Mouse (Mus musculus): ENCODE measurements at regions not wholly inside any gene's neighbourhood (a gene's known extent, or its start where the extent isn't known, plus 50 kb on each side); places are given as distances from the start of the nearest gene placed in this dataset.

DNA sequence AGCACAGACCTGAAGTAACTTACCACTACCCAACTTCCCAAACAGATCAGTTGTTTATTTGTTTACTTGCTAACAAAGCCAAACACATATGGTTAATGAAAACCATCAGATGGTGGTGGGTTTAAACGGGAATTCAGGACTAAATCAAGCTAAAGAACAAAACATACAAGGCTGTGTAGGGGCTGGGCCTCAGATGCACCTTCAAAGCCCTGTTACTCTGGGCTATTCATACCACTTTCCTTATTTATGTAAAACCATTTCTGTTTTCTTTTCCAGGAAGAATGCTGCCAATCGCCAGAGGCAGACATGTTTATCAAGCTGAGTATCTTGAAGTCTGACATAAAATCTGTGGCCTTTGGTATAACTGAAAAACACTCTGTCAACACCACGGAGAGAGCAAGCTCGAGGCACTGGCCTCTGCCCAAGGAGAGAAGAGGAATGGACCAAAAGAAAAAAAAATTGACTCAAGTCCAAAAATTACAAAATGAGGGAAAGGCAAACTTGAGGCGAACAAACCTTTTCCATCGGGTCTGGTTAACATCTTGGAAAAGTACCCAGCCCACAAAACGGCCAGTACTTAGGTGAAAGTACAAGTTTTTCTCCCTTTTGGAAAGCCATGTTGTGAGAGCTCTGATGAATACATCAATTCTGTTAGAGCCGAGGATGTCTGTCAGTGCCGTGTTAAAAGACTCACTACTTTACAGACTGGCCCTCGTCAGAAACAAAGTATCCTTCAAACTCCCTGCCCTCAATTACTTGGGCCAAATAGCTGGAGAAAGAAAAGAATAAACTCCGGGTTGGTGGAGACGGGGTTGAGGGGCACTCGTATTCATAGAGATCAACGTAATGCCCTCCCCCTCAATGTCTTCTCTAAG is 270.0 kb upstream of the Nfe2l3 start:
- H3K9ac ChIP-seq: no peak overlapping the region
- 0 out of 2 replicates have a peak, but pooled peaks cover 5% of the 10 kb centered on the region for H3K4me1 ChIP-seq
- no peaks in the 10 kb centered on the region for H3K27me3 ChIP-seq
- no peak overlapping the region for H3K4me2 ChIP-seq (replicated peaks)
- WGBS: 66% methylated on average over 14 of the region's 14 CpGs
- H3K4me3 ChIP-seq: no peak overlapping the region
- no peaks in the 10 kb centered on the region for H3K36me3 ChIP-seq
- ATAC-seq (ENCODE audit: low FRiP score): no peak
- peak overlapping the region; percentile 31; the same call in 1 of the 2 replicates for H3K27ac ChIP-seq
- no peaks in the 10 kb centered on the region for H3K9me3 ChIP-seq (replicated peaks)

DNA sequence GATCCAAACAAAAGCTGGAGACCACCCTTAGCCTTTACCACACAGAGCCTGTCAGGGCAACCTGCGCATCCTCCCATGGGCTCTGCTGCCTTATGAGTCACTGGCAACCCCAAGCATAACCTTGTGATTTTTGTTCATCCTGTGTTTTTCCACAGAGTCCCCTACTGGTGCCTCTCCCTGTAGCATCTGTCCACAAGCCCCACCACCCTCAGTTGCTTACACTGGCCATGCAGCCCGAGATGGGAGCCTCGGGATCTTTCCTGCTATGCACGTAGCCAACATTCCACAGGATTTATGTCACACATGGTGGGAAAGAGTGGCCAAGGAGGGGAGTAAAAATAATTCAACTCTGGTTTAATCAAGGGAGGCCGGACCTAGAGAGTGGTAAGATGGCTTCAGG is 269.2 kb upstream of the Nfe2l3 start:
- no peak overlapping the region for H3K9ac ChIP-seq
- H3K4me3 ChIP-seq: no peak overlapping the region
- no peaks in the 10 kb centered on the region for H3K9me3 ChIP-seq (replicated peaks)
- WGBS: 69% methylated on average over 5 of the region's 5 CpGs
- no peaks in the 10 kb centered on the region for H3K36me3 ChIP-seq
- no peaks in the 10 kb centered on the region for H3K27me3 ChIP-seq
- H3K4me2 ChIP-seq (replicated peaks): no peak overlapping the region
- no peak for ATAC-seq (ENCODE audit: low FRiP score)
- peak overlapping the region; percentile 31; the same call in 1 of the 2 replicates for H3K27ac ChIP-seq
- H3K4me1 ChIP-seq: peaks cover 7% of the 10 kb centered on the region; the same call in 1 of the 2 replicates

DNA sequence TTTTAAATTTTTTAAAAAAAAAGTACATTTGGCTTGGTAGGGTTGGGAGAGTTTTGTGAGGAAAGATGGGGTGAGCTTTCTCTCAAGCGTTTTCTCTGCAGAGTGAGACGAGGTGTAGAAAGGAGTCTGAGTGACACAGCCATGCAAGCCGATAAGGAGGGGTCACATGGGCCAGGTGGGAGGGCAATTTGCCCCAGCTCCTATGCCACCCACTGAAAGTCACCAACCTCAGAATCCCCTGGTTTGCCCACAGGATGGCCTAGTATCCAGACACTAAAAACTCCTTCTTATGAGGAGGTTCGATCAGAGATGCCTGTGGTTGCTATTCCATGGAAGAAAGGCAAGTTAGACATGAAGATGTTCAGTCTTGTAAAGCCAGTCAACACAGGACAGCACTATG is 268.6 kb upstream of the Nfe2l3 start:
- Histone ChIP-seq H3K9me3 (replicated peaks) (no peaks in the 10 kb centered on the region), H3K4me2 (replicated peaks) (no peak overlapping the region), H3K4me1 (peaks cover 13% of the 10 kb centered on the region), H3K36me3 (no peaks in the 10 kb centered on the region), H3K4me3 (no peak overlapping the region), H3K27me3 (no peaks in the 10 kb centered on the region), H3K9ac (no peak overlapping the region), H3K27ac (no peak overlapping the region)
- WGBS: 74% methylated on average over 4 of the region's 4 CpGs
- no peak for ATAC-seq (ENCODE audit: low FRiP score)

DNA sequence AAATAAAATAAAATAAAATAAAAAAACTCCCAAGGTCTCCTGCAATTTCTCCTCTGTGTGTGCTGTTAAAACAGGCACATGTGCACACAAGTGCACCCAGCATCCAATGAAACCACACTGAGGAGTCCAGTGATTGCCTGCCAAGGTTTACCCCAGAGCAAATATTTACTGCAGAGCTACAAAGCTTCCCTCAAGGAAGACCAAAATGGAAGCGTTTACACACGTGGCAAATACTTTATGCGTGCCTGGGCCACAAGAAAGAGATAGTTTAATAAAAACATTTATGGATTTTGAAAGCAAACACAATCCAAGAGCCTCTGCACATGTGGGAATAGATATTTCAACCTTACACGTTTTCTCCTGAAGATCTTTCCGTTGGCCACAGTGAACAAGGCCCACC is 265.4 kb upstream of the Nfe2l3 start:
- H3K36me3 ChIP-seq: no peaks in the 10 kb centered on the region
- no peak for ATAC-seq (ENCODE audit: low FRiP score)
- H3K9me3 ChIP-seq (replicated peaks): no peaks in the 10 kb centered on the region
- no peak overlapping the region for H3K4me3 ChIP-seq
- H3K9ac ChIP-seq: no peak overlapping the region
- WGBS: 72% methylated on average over 5 of the region's 5 CpGs
- H3K27me3 ChIP-seq: no peaks in the 10 kb centered on the region
- no peak overlapping the region for H3K27ac ChIP-seq
- H3K4me2 ChIP-seq (replicated peaks): no peak overlapping the region
- H3K4me1 ChIP-seq: peaks cover 24% of the 10 kb centered on the region

DNA sequence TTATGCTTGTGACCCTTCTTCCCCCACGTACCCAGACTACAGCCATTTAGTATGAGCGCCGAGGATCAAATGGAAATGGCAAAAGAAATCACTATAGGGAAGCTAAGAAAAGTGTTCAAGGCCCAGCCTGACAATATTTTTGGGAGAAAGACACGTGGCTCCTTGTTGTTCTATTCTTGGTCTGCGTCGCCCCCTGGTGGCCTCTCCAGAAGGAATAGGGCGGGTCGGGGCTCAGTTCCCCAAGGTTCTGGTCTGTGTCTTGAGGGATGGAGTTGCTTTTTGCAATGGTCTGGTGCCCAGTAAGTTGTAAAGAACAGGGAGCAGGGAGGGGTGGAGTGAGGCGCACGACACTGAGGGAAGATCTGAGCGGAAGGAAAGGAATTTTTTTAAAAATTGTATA is 264.4 kb upstream of the Nfe2l3 start:
- Histone ChIP-seq H3K9ac (peak overlapping the region; percentile 67; the same call in 1 of the 2 replicates), H3K27ac (peak overlapping the region; percentile 83), H3K4me2 (replicated peaks) (peak overlapping the region; percentile 66), H3K27me3 (no peaks in the 10 kb centered on the region), H3K36me3 (no peaks in the 10 kb centered on the region), H3K4me3 (no peak overlapping the region), H3K9me3 (replicated peaks) (no peaks in the 10 kb centered on the region), H3K4me1 (peaks cover 24% of the 10 kb centered on the region)
- ATAC-seq (ENCODE audit: low FRiP score): peak; percentile 38; the same call in 1 of the 2 replicates
- 2% methylated on average over 11 of the region's 11 CpGs for WGBS

DNA sequence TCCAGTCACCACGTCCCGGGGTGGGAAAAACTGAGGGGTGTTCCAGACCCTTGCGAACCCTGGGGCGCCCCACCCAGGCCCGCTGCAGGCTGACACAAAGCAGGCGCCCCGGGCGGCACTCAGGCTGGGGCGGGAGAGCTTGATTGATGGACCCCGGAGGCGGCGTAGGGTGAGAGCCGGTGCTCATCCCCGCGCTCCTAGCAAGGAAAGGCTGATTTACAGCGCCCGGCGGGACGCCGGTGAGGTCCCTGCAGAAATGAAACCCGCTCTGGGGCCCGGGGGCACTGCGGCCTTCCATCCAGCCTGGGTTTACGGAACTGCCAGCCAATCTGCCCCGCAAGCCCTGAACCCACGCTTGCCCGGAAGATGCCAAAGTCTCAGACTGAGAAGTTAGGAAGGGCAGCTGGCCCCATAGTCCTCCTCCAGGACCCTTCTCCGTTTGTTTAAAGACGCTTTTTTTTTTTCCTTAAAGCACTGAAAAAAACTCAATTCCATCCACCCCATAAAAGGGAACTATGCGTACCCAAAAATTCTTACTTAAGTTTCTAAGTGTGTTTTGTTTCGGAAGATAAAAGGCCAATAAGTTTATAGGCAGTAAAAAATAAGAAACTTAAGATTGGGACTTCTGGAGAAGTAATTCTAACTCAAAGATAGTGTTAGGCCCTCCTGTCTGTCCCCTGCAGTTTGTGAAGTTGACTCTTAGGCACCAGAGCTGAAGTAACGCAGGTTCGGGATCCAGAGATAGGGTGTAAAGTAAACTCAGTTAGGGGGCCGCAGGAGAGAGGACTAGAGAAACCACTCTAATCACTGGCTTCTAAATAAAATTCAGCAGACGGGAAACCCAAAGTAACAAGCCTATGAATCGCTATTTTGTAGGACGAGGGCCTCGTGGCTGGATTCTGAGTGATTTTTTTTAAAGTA is 263.4 kb upstream of the Nfe2l3 start:
- H3K9me3 ChIP-seq (replicated peaks): no peaks in the 10 kb centered on the region
- peaks cover 5% of the 10 kb centered on the region for H3K27me3 ChIP-seq
- H3K36me3 ChIP-seq: no peaks in the 10 kb centered on the region
- H3K9ac ChIP-seq: peak overlapping the region; percentile 67
- H3K4me1 ChIP-seq: peaks cover 31% of the 10 kb centered on the region
- peak overlapping the region; percentile 83 for H3K27ac ChIP-seq
- H3K4me2 ChIP-seq (replicated peaks): peak overlapping the region; percentile 66
- H3K4me3 ChIP-seq: peak overlapping the region; percentile 28
- ATAC-seq (ENCODE audit: low FRiP score): peak; percentile 49; the same call in 1 of the 2 replicates
- 4% methylated on average over 38 of the region's 38 CpGs for WGBS

DNA sequence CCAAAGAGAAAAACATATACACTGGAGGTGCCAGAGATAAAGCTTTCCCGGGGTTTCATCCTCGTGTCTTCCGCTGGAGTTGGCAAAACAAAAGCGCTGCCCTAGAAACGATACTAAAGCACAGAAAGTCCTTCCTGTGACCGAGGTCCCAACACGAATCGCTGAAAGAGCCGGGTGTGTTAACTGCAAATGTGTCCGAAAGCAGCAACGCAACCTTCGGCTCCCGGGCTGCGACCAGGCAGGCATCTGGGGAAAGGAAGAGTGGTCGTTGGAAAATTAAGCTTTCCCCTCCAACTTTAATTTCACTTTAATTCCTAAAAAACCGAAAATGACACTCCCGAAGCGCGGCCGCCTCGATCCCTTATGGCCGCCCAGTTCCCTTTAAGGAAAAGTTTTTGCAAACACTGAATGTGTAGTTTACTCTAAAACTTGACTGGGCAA is 262.5 kb upstream of the Nfe2l3 start:
- WGBS: under 1% methylated on average over 22 of the region's 22 CpGs
- H3K27me3 ChIP-seq: peaks cover 14% of the 10 kb centered on the region
- peak overlapping the region; percentile 12; the same call in 1 of the 2 replicates for H3K4me3 ChIP-seq
- no peaks in the 10 kb centered on the region for H3K9me3 ChIP-seq (replicated peaks)
- H3K9ac ChIP-seq: 0 out of 2 replicates have a peak overlapping the region, but pooled peaks have one; percentile 43
- H3K27ac ChIP-seq: peak overlapping the region; percentile 79
- no peak for ATAC-seq (ENCODE audit: low FRiP score)
- H3K36me3 ChIP-seq: no peaks in the 10 kb centered on the region
- peaks cover 38% of the 10 kb centered on the region for H3K4me1 ChIP-seq
- peak overlapping the region; percentile 46 for H3K4me2 ChIP-seq (replicated peaks)

DNA sequence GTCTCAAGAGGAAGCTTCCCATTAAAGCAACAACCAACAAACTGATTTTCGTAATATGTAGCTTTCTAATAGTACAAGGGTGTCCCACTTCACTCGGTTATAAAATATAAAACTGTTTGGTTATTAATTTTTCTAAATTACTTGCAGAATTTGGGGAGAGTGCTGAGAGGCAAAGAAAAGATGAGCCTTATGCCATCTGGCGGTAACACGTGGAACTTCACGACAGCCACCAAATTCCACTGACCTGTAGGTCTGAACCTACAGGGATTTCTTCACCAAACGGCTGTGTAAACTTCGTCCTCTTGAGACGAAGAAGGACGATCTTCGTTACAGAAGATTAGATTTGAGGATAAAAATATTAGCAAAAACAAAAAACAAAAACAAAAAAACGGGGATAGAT is 262.1 kb upstream of the Nfe2l3 start:
- peaks cover 38% of the 10 kb centered on the region for H3K4me1 ChIP-seq
- H3K9ac ChIP-seq: no peak overlapping the region
- ATAC-seq (ENCODE audit: low FRiP score): 0 out of 2 replicates have a peak, but pooled peaks have one; percentile 15
- peak overlapping the region; percentile 46 for H3K4me2 ChIP-seq (replicated peaks)
- H3K27ac ChIP-seq: peak overlapping the region; percentile 79
- peaks cover 18% of the 10 kb centered on the region for H3K27me3 ChIP-seq
- H3K36me3 ChIP-seq: no peaks in the 10 kb centered on the region
- under 1% methylated on average over 11 of the region's 11 CpGs for WGBS
- H3K4me3 ChIP-seq: no peak overlapping the region
- H3K9me3 ChIP-seq (replicated peaks): no peaks in the 10 kb centered on the region

DNA sequence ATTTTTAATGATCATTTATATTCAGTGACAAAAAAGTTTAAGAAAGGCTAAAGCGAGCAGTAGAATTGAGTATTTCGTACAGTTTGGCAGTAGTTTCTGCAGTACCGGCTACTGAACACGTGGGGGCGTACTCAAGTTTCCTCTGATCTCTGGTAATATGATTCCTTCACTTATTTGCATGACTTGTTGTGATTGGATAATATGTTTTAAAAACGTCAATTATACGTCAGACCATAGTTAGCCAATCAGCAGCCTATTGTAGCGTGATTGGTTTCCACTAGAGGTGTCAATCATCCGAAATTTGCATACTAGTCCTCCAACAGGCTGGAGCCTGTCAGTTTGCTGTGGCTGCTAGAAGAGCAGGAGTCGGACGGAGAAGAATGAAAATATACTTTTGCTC is 261.6 kb upstream of the Nfe2l3 start:
- H3K4me1 ChIP-seq: peaks cover 38% of the 10 kb centered on the region
- no peak overlapping the region; the same call in 1 of the 2 replicates for H3K4me2 ChIP-seq (replicated peaks)
- no peaks in the 10 kb centered on the region for H3K9me3 ChIP-seq (replicated peaks)
- under 1% methylated on average over 11 of the region's 11 CpGs for WGBS
- H3K4me3 ChIP-seq: no peak overlapping the region
- no peak overlapping the region for H3K9ac ChIP-seq
- H3K27me3 ChIP-seq: peaks cover 22% of the 10 kb centered on the region
- peak; percentile 38 for ATAC-seq (ENCODE audit: low FRiP score)
- H3K36me3 ChIP-seq: no peaks in the 10 kb centered on the region
- H3K27ac ChIP-seq: no peak overlapping the region

DNA sequence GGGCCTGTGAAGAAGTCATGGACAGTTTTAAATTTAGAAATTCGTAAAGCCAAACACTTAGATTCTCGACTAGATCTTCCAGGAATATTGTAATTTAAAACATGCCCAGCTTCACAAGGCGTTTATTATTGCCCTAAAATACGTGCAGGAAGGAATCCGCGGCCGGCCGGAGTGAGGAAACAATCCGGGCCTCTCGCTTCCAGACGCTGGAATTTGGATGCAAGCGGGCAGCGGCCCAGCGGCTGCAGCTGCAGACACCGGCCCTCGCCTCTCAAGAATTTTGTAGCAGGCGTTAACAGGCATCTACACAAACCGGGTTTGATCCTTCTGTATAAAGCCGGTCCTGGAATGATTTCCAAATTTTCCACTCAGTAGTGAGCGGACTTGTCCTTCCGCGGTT is 260.7 kb upstream of the Nfe2l3 start:
- Histone ChIP-seq H3K27me3 (peaks cover 30% of the 10 kb centered on the region), H3K9me3 (replicated peaks) (no peaks in the 10 kb centered on the region), H3K27ac (peak overlapping the region; percentile 86), H3K4me1 (peaks cover 38% of the 10 kb centered on the region), H3K4me2 (replicated peaks) (peak overlapping the region; percentile 54), H3K36me3 (no peaks in the 10 kb centered on the region), H3K9ac (peak overlapping the region; percentile 32; the same call in 1 of the 2 replicates), H3K4me3 (peak overlapping the region; percentile 23; the same call in 1 of the 2 replicates)
- WGBS: 1% methylated on average over 22 of the region's 22 CpGs
- no peak for ATAC-seq (ENCODE audit: low FRiP score)

DNA sequence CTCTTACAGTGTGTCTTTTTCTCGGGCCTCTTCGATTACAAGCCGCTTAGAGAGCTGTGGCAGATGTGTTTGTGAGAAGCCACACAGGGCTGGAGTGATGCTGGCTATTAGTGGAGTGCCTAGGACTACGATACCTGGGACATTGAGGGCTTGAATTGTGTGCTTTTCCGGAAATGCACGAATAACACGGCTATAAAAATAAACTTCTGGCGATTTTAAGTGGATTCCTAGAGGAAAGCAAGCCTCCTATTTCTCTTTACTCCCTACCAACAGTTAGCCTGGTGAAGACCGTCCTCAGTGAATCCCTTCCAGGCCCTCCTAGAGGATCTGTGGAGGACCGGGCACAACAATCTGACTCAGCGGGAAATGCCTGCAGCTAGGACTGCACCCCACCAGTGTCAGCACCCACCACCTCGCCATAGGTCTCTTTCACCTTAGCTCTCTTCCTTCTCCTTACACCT is 260.1 kb upstream of the Nfe2l3 start:
- H3K4me1 ChIP-seq: peaks cover 38% of the 10 kb centered on the region
- peak overlapping the region; percentile 54 for H3K4me2 ChIP-seq (replicated peaks)
- 2% methylated on average over 12 of the region's 12 CpGs for WGBS
- peak overlapping the region; percentile 55 for H3K9ac ChIP-seq
- 0 out of 2 replicates have a peak, but pooled peaks have one; percentile 47 for ATAC-seq (ENCODE audit: low FRiP score)
- peak overlapping the region; percentile 86 for H3K27ac ChIP-seq
- peaks cover 35% of the 10 kb centered on the region for H3K27me3 ChIP-seq
- H3K36me3 ChIP-seq: no peaks in the 10 kb centered on the region
- no peaks in the 10 kb centered on the region for H3K9me3 ChIP-seq (replicated peaks)
- peak overlapping the region; percentile 23 for H3K4me3 ChIP-seq
